Mouse (Mus musculus): ENCODE results near the gene Drap1. TPM values are rescaled to one million over a fixed set of nuclear protein-coding genes. Genes with fewer than 3 reads are reported as not detected.

The Drap1 gene
- polyA plus RNA-seq, 1 experiment from 2014 or later = 210 TPM

DNA sequence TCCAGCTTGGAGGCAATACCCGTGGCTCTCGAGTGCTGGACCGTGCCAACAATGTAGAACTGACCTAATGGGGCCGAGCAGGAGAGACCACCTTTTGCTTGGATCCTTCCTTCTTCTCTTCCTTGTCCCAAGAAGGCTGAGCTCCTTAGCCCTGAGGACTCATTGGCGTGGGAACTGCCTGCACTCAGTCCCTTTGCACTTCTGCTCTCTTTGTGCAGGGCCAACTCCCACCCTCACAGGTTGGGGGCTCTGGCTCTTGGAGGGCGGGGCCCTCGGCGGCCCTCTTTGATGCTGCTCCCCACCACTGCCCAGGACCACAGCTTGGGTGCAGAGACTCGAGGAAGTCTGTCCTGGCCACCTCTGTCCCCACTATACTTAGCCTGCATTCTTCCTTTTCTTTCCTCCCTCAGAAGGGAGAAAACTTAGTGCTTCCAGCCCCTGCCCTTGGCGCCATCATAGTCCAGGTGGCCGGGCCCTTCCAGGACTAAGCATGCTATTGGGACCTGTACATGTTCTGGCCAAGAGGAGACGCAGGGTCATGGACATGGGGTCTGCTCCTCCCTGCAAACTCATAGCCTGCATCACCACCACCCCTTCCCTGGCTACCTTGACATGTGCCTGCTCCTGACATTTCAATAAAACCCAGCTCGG lies 2.0 kb upstream of the Drap1 start:
- ATAC-seq (ENCODE audit: insufficient read depth, low FRiP score, low read depth) = no peak
- Histone ChIP-seq H3K9ac (no peak overlapping the region), H3K27ac (no peak overlapping the region), H3K4me3 (replicated peaks) (peak overlapping the region; percentile 89; the same call in 1 of the 2 replicates), H3K9me3 (no peaks in the 10 kb centered on the region), H3K4me1 (peaks cover 31% of the 10 kb centered on the region), H3K36me3 (peaks cover 14% of the 10 kb centered on the region; the same call in 1 of the 2 replicates), H3K4me2 (peak overlapping the region; percentile 80), H3K27me3 (replicated peaks) (no peaks in the 10 kb centered on the region)
- 85% methylated on average over 13 of the region's 13 CpGs for WGBS

GRCm38 (mm10) chr19:5425906-5426565 lies 1.3 kb upstream of the Drap1 start:
- Histone ChIP-seq H3K9me3 (no peaks in the 10 kb centered on the region), H3K27ac (peak overlapping the region; percentile 85; the same call in 1 of the 2 replicates)

GRCm38 (mm10) chr19:5424092-5424781 lies 542 bp downstream of the Drap1 start:
- peaks cover 21% of the 10 kb centered on the region for H3K36me3 ChIP-seq
- under 1% methylated on average over 39 of the region's 48 CpGs for WGBS
- peak overlapping the region; percentile 69 for H3K9ac ChIP-seq
- peaks cover 31% of the 10 kb centered on the region for H3K4me1 ChIP-seq
- H3K9me3 ChIP-seq = no peaks in the 10 kb centered on the region
- H3K4me2 ChIP-seq = peak overlapping the region; percentile 87
- no peaks in the 10 kb centered on the region for H3K27me3 ChIP-seq (replicated peaks)
- H3K4me3 ChIP-seq (replicated peaks) = peak overlapping the region; percentile 89
- peak; percentile 66 for ATAC-seq (ENCODE audit: insufficient read depth, low FRiP score, low read depth)
- H3K27ac ChIP-seq = peak overlapping the region; percentile 96

More at GRCm38 (mm10) chr19:5425906-5426565, 1.3 kb upstream of the Drap1 start:
- Histone ChIP-seq H3K4me3 (replicated peaks) (peak overlapping the region; percentile 89), H3K9ac (peak overlapping the region; percentile 88; the same call in 1 of the 2 replicates), H3K4me1 (peaks cover 31% of the 10 kb centered on the region), H3K27me3 (replicated peaks) (no peaks in the 10 kb centered on the region), H3K36me3 (peaks cover 15% of the 10 kb centered on the region; the same call in 1 of the 2 replicates), H3K4me2 (peak overlapping the region; percentile 80)
- 84% methylated on average over 18 of the region's 18 CpGs for WGBS
- ATAC-seq (ENCODE audit: insufficient read depth, low FRiP score, low read depth) = no peak

GRCm38 (mm10) chr19:5423561-5423960 lies 1.2 kb downstream of the Drap1 start:
- Histone ChIP-seq H3K4me3 (replicated peaks) (peak overlapping the region; percentile 89), H3K9me3 (no peaks in the 10 kb centered on the region), H3K27me3 (replicated peaks) (no peaks in the 10 kb centered on the region), H3K9ac (peak overlapping the region; percentile 69; the same call in 1 of the 2 replicates), H3K4me1 (peaks cover 31% of the 10 kb centered on the region), H3K4me2 (peak overlapping the region; percentile 87), H3K36me3 (peaks cover 21% of the 10 kb centered on the region), H3K27ac (peak overlapping the region; percentile 96)
- no peak for ATAC-seq (ENCODE audit: insufficient read depth, low FRiP score, low read depth)
- WGBS = 55% methylated on average over 12 of the region's 12 CpGs

DNA sequence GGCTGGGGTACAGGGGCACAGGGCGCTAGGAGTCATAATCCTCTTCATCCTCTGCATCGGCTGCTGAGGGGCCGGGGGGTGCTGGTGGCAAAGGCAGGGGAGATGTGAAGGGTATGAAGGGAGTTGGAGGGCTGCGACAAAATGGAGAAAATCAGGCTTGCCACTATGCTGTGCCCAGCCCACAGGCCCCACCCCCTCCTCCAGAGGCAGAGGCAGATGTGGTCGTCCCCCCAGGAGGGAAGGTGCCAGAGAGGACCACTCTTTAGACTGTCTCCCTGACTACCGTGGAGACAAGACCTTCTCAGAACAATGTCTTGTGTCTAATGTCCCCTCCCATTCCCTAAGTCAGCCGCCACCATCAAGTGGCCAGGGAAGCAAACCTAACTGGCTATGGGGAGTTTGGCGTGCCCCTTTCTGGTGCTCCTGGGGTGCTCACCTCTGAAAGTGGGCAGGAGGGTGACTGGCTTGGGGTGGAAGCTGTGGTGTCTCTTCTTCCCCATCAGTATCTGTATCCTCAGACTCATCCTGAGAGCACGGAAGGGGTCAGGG lies 1.8 kb downstream of the Drap1 start:
- Histone ChIP-seq H3K9ac (no peak overlapping the region), H3K36me3 (peaks cover 21% of the 10 kb centered on the region), H3K4me2 (peak overlapping the region; percentile 87; the same call in 1 of the 2 replicates), H3K27ac (no peak overlapping the region), H3K9me3 (no peaks in the 10 kb centered on the region), H3K27me3 (replicated peaks) (no peaks in the 10 kb centered on the region), H3K4me3 (replicated peaks) (0 out of 2 replicates have a peak overlapping the region, but pooled peaks have one; percentile 89), H3K4me1 (peaks cover 31% of the 10 kb centered on the region)
- WGBS = 80% methylated on average over 9 of the region's 9 CpGs
- ATAC-seq (ENCODE audit: insufficient read depth, low FRiP score, low read depth) = no peak

DNA sequence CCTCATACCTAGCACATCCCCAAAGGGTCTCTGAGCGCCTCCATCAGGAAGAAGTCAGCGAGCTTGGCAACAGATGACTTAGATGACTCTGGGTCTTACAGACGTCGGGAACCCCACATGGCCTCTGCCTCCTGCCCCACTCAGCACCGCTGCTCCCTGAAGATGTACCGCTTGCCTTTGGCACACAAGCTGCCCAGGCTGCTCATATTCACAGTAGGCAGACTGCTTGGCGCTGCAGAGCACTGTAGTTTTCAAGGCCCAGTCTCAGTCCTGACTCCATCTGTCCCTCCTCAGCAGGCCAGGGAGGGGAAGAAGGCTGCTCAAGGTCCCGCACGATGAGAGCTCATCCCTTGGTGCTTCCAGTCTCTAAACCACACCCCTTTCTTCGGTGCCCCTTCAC lies 2.5 kb downstream of the Drap1 start:
- 87% methylated on average over 10 of the region's 10 CpGs for WGBS

DNA sequence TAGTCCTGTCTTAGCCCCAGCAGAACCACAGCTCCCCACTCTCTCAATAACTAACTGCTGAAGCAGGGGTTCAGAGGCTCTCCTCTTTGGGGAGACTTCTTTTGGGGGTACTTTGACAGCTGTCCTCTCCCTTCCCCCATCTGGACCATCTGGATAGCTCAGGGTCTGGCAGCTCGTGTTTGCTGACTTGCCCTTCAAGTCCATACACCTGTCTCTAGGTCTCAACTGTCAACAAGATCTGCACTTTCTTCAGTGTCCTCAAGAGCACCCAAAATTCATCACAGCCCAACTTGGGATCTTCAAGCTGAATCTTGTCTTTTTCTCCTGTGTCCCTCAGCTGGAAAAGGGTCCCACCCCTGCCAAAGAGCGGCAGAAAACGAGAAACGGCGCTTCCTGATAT lies 3.0 kb downstream of the Drap1 start:
- Histone ChIP-seq H3K27ac (no peak overlapping the region), H3K9ac (no peak overlapping the region), H3K36me3 (peaks cover 17% of the 10 kb centered on the region), H3K4me3 (replicated peaks) (no peak overlapping the region), H3K4me1 (peaks cover 26% of the 10 kb centered on the region), H3K4me2 (no peak overlapping the region), H3K9me3 (no peaks in the 10 kb centered on the region), H3K27me3 (replicated peaks) (no peaks in the 10 kb centered on the region)
- no peak for ATAC-seq (ENCODE audit: insufficient read depth, low FRiP score, low read depth)
- WGBS = 82% methylated on average over 5 of the region's 5 CpGs

More for the DNA sequence above, 2.5 kb downstream of the Drap1 start:
- Histone ChIP-seq H3K9ac (no peak overlapping the region), H3K4me3 (replicated peaks) (no peak overlapping the region), H3K36me3 (peaks cover 21% of the 10 kb centered on the region), H3K27me3 (replicated peaks) (no peaks in the 10 kb centered on the region), H3K27ac (no peak overlapping the region), H3K4me1 (peaks cover 31% of the 10 kb centered on the region), H3K4me2 (no peak overlapping the region), H3K9me3 (no peaks in the 10 kb centered on the region)
- ATAC-seq (ENCODE audit: insufficient read depth, low FRiP score, low read depth) = no peak

GRCm38 (mm10) chr19:5420579-5420978 lies 4.2 kb downstream of the Drap1 start:
- H3K9ac ChIP-seq = no peak overlapping the region
- H3K4me2 ChIP-seq = no peak overlapping the region
- no peaks in the 10 kb centered on the region for H3K9me3 ChIP-seq
- no peaks in the 10 kb centered on the region for H3K27me3 ChIP-seq (replicated peaks)
- H3K4me3 ChIP-seq (replicated peaks) = no peak overlapping the region
- no peak for ATAC-seq (ENCODE audit: insufficient read depth, low FRiP score, low read depth)
- H3K27ac ChIP-seq = no peak overlapping the region
- 91% methylated on average over 6 of the region's 6 CpGs for WGBS
- peaks cover 13% of the 10 kb centered on the region for H3K36me3 ChIP-seq
- H3K4me1 ChIP-seq = peaks cover 15% of the 10 kb centered on the region

GRCm38 (mm10) chr19:5419630-5420029 lies 5.1 kb downstream of the Drap1 start:
- Histone ChIP-seq H3K4me2 (no peak overlapping the region), H3K27me3 (replicated peaks) (no peaks in the 10 kb centered on the region), H3K9me3 (no peaks in the 10 kb centered on the region), H3K36me3 (peaks cover 13% of the 10 kb centered on the region), H3K9ac (no peak overlapping the region), H3K4me1 (peaks cover 15% of the 10 kb centered on the region), H3K4me3 (replicated peaks) (no peak overlapping the region), H3K27ac (no peak overlapping the region)
- 87% methylated on average over 9 of the region's 9 CpGs for WGBS
- ATAC-seq (ENCODE audit: insufficient read depth, low FRiP score, low read depth) = no peak

GRCm38 (mm10) chr19:5418750-5419466 lies 5.9 kb downstream of the Drap1 start:
- Histone ChIP-seq H3K27me3 (replicated peaks) (no peaks in the 10 kb centered on the region), H3K27ac (no peak overlapping the region), H3K9me3 (no peaks in the 10 kb centered on the region), H3K9ac (no peak overlapping the region), H3K4me1 (peaks cover 12% of the 10 kb centered on the region), H3K4me3 (replicated peaks) (no peak overlapping the region), H3K4me2 (no peak overlapping the region), H3K36me3 (peaks cover 13% of the 10 kb centered on the region)
- WGBS = 91% methylated on average over 8 of the region's 8 CpGs
- ATAC-seq (ENCODE audit: insufficient read depth, low FRiP score, low read depth) = no peak

GRCm38 (mm10) chr19:5414534-5414957 lies 10.2 kb downstream of the Drap1 start:
- no peak for ATAC-seq (ENCODE audit: insufficient read depth, low FRiP score, low read depth)
- WGBS = 48% methylated on average over 2 of the region's 2 CpGs

More at GRCm38 (mm10) chr19:5414534-5414957, 10.2 kb downstream of the Drap1 start:
- Histone ChIP-seq H3K27ac (no peak overlapping the region), H3K4me2 (no peak overlapping the region), H3K4me1 (0 out of 2 replicates have a peak, but pooled peaks cover 4% of the 10 kb centered on the region), H3K4me3 (replicated peaks) (no peak overlapping the region), H3K9ac (no peak overlapping the region), H3K36me3 (no peaks in the 10 kb centered on the region), H3K9me3 (no peaks in the 10 kb centered on the region), H3K27me3 (replicated peaks) (no peaks in the 10 kb centered on the region)

Data from stomach, embryonic 15.5 days (tissue).